Mouse (Mus musculus): ENCODE results near the gene Tmem120b. TPM values are rescaled to one million over a fixed set of nuclear protein-coding genes. Genes with fewer than 3 reads are reported as not detected.

Gene Tmem120b
- total RNA-seq, 2 experiments from 2014 or later: 13.2 to 17.7 TPM

GRCm38 (mm10) chr5:123135471-123136360 lies 67.5 kb downstream of the Tmem120b start:
- intact Hi-C loops (cut with DNase I): no loop called here
- peak; percentile 62 to 79 for DNase-seq (ENCODE audit: low spot score in 2 of 2)

GRCm38 (mm10) chr5:123136361-123137043 lies 68.3 kb downstream of the Tmem120b start:
- intact Hi-C loops (cut with DNase I): no loop called here

GRCm38 (mm10) chr5:123137044-123137909 lies 69.1 kb downstream of the Tmem120b start:
- peak; percentile 69 to 75 for DNase-seq (ENCODE audit: low spot score in 2 of 2)
- intact Hi-C loops (cut with DNase I): no loop called here

More at GRCm38 (mm10) chr5:123136361-123137043, 68.3 kb downstream of the Tmem120b start:
- peak; percentile 89 for DNase-seq (ENCODE audit: low spot score in 2 of 2)

- intact Hi-C loops (cut with DNase I): no loop called here
- no peak for DNase-seq (ENCODE audit: low spot score in 2 of 2)
Observed at GRCm38 (mm10) chr5:123137910-123138229, 69.7 kb downstream of the Tmem120b start.

- intact Hi-C loops (cut with DNase I): no loop called here
- DNase-seq (ENCODE audit: low spot score in 2 of 2): no peak
Observed at GRCm38 (mm10) chr5:123138230-123138911, 70.2 kb downstream of the Tmem120b start.

- intact Hi-C loops (cut with DNase I): no loop called here
- peak; percentile 87 for DNase-seq (ENCODE audit: low spot score in 2 of 2)
Observed at GRCm38 (mm10) chr5:123138953-123139721, 70.9 kb downstream of the Tmem120b start.

- DNase-seq (ENCODE audit: low spot score in 2 of 2): no peak
- intact Hi-C loops (cut with DNase I): loop anchor here (10.0 kb wide), 1 partner anchor 365 kb away; the partner anchor contains the start of gene Camkk2
Observed at GRCm38 (mm10) chr5:123139722-123140627, 71.8 kb downstream of the Tmem120b start.

- DNase-seq (ENCODE audit: low spot score in 2 of 2): peak; percentile 93 to 95
- intact Hi-C loops (cut with DNase I): loop anchor here (1.0 to 10.0 kb wide), 2 partner anchors 9 to 366 kb away; partner anchors contain the start of gene Camkk2
Observed at GRCm38 (mm10) chr5:123140694-123141554, 72.7 kb downstream of the Tmem120b start.

GRCm38 (mm10) chr5:123141555-123142160 lies 73.4 kb downstream of the Tmem120b start:
- intact Hi-C loops (cut with DNase I): loop anchor here (1.0 to 10.0 kb wide), 3 partner anchors 8 to 367 kb away; partner anchors contain the start of gene Camkk2
- peak in 1 of 2 experiments; percentile 62 for DNase-seq (ENCODE audit: low spot score in 2 of 2)

- intact Hi-C loops (cut with DNase I): loop anchor here (1.0 to 10.0 kb wide), 2 partner anchors 9 to 368 kb away; partner anchors contain the start of gene Camkk2
- DNase-seq (ENCODE audit: low spot score in 2 of 2): peak; percentile 65 to 75
Observed at GRCm38 (mm10) chr5:123142161-123143157, 74.2 kb downstream of the Tmem120b start, which contains the start of gene Setd1b. Gene Setd1b, plus strand, starts transcription at chr5:123142193.

GRCm38 (mm10) chr5:123143251-123143970 lies 75.2 kb downstream of the Tmem120b start:
- DNase-seq (ENCODE audit: low spot score in 2 of 2): no peak
- intact Hi-C loops (cut with DNase I): loop anchor here (10.0 kb wide), 1 partner anchor 369 kb away; the partner anchor contains the start of gene Camkk2

GRCm38 (mm10) chr5:123143971-123144745 lies 75.9 kb downstream of the Tmem120b start:
- intact Hi-C loops (cut with DNase I): loop anchor here (10.0 kb wide), 1 partner anchor 369 kb away; the partner anchor contains the start of gene Camkk2
- DNase-seq (ENCODE audit: low spot score in 2 of 2): no peak
